Mouse (Mus musculus): ENCODE data around the gene Hrh1. TPM values are rescaled to one million over a fixed set of nuclear protein-coding genes. Genes with fewer than 3 reads are reported as not detected.

Gene Hrh1
- polyA plus RNA-seq, 1 experiment from 2014 or later = not detected

DNA sequence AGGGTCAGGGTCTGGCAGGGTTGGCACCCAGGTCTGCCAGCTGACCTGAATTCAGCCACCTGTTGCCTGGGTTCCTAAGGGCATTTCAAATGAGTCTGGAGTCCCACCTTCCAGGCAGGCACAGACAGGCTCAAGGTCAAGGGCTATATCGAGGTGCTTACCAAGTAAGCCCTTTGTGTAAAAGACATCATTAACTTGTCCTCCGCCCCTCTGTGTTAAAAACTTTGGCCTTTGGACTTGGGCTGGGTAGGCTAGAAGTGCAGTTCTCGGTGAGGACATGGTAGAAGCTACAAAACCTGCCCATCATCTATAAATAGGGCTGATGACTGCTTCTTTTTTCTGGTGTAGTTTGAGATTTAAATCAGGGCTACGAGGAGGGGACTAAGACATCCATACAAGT lies 1.1 kb upstream of the Hrh1 start:
- no peak for TF ChIP-seq CTCF (IDR thresholded peaks at IDR 0.05; ENCODE audit: low read depth)
- ATAC-seq (ENCODE audit: insufficient read depth) (no peak), DNase-seq (no peak)
- H3K4me3 ChIP-seq (ENCODE audit: low read depth, low read length) = no peak overlapping the region
- no peaks in the 10 kb centered on the region for H3K36me3 ChIP-seq (ENCODE audit: insufficient read depth)
- peaks cover 44% of the 10 kb centered on the region for H3K27me3 ChIP-seq (ENCODE audit: insufficient read depth, low read length)
- 50% methylated on average over 4 of the region's 4 CpGs for WGBS
- H3K4me1 ChIP-seq (ENCODE audit: insufficient read depth) = no peaks in the 10 kb centered on the region; the same call in 1 of the 2 replicates
- no peak overlapping the region for H3K9ac ChIP-seq
- no peak overlapping the region for H3K4me2 ChIP-seq
- no peak overlapping the region for H3K27ac ChIP-seq (ENCODE audit: low read depth)
- H3K9me3 ChIP-seq (ENCODE audit: low read depth, low read length) = no peaks in the 10 kb centered on the region

GRCm38 (mm10) chr6:114397280-114397679 lies 456 bp upstream of the Hrh1 start:
- Histone ChIP-seq H3K9me3 (ENCODE audit: low read depth, low read length) (peaks cover 4% of the 10 kb centered on the region; the same call in 1 of the 2 replicates), H3K4me1 (ENCODE audit: insufficient read depth) (no peaks in the 10 kb centered on the region; the same call in 1 of the 2 replicates), H3K36me3 (ENCODE audit: insufficient read depth) (no peaks in the 10 kb centered on the region), H3K27me3 (ENCODE audit: insufficient read depth, low read length) (peaks cover 44% of the 10 kb centered on the region), H3K9ac (no peak overlapping the region; the same call in 1 of the 2 replicates), H3K27ac (ENCODE audit: low read depth) (no peak overlapping the region), H3K4me2 (peak overlapping the region; percentile 97), H3K4me3 (ENCODE audit: low read depth, low read length) (peak overlapping the region; percentile 46)
- 7% methylated on average over 11 of the region's 11 CpGs for WGBS
- peak; percentile 8 for DNase-seq
- TF ChIP-seq CTCF (IDR thresholded peaks at IDR 0.05; ENCODE audit: low read depth) = no peak
- ATAC-seq (ENCODE audit: insufficient read depth) = no peak

DNA sequence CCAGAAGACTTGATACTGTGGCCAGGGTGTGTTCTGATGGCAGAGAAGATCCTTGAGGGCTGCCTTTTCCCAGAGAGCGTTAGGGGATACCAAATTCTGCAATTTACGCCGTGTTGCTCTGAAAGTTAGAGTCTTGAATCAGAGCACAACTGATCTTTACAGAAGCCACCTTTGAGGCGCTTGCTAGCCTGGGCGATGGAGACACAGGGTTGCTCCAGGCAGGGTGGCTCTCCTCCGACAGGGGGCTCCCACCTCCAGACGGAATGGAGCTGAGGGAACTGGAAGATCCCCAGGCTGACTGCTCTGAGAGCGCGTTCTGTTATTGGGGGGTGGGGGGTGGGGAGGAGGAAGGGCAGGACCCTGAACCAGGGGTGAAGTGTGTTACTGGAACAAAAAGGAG lies 890 bp downstream of the Hrh1 start:
- Histone ChIP-seq H3K36me3 (ENCODE audit: insufficient read depth) (no peaks in the 10 kb centered on the region), H3K4me1 (ENCODE audit: insufficient read depth) (no peaks in the 10 kb centered on the region; the same call in 1 of the 2 replicates), H3K4me3 (ENCODE audit: low read depth, low read length) (peak overlapping the region; percentile 46; the same call in 1 of the 2 replicates), H3K4me2 (peak overlapping the region; percentile 97), H3K27me3 (ENCODE audit: insufficient read depth, low read length) (peaks cover 44% of the 10 kb centered on the region), H3K9me3 (ENCODE audit: low read depth, low read length) (peaks cover 5% of the 10 kb centered on the region; the same call in 1 of the 2 replicates), H3K9ac (no peak overlapping the region), H3K27ac (ENCODE audit: low read depth) (no peak overlapping the region)
- no peak for ATAC-seq (ENCODE audit: insufficient read depth)
- TF ChIP-seq CTCF (IDR thresholded peaks at IDR 0.05; ENCODE audit: low read depth) = peak; percentile 50
- DNase-seq = peak; percentile 41
- 6% methylated on average over 9 of the region's 9 CpGs for WGBS

GRCm38 (mm10) chr6:114400387-114400786 lies 2.7 kb downstream of the Hrh1 start:
- no peak for TF ChIP-seq CTCF (IDR thresholded peaks at IDR 0.05; ENCODE audit: low read depth)
- H3K4me3 ChIP-seq (ENCODE audit: low read depth, low read length) = no peak overlapping the region
- ATAC-seq (ENCODE audit: insufficient read depth) = no peak
- H3K27ac ChIP-seq (ENCODE audit: low read depth) = no peak overlapping the region
- peaks cover 5% of the 10 kb centered on the region; the same call in 1 of the 2 replicates for H3K9me3 ChIP-seq (ENCODE audit: low read depth, low read length)
- no peaks in the 10 kb centered on the region; the same call in 1 of the 2 replicates for H3K4me1 ChIP-seq (ENCODE audit: insufficient read depth)
- H3K36me3 ChIP-seq (ENCODE audit: insufficient read depth) = no peaks in the 10 kb centered on the region
- 72% methylated on average over 10 of the region's 10 CpGs for WGBS
- no peak overlapping the region for H3K4me2 ChIP-seq
- peaks cover 44% of the 10 kb centered on the region for H3K27me3 ChIP-seq (ENCODE audit: insufficient read depth, low read length)
- no peak overlapping the region for H3K9ac ChIP-seq
- DNase-seq = no peak

- WGBS = 85% methylated on average over 8 of the region's 8 CpGs
- peaks cover 44% of the 10 kb centered on the region for H3K27me3 ChIP-seq (ENCODE audit: insufficient read depth, low read length)
- H3K4me1 ChIP-seq (ENCODE audit: insufficient read depth) = no peaks in the 10 kb centered on the region; the same call in 1 of the 2 replicates
- no peak overlapping the region for H3K4me2 ChIP-seq
- no peak overlapping the region for H3K4me3 ChIP-seq (ENCODE audit: low read depth, low read length)
- H3K27ac ChIP-seq (ENCODE audit: low read depth) = no peak overlapping the region
- no peaks in the 10 kb centered on the region for H3K36me3 ChIP-seq (ENCODE audit: insufficient read depth)
- no peak for DNase-seq
- no peak overlapping the region for H3K9ac ChIP-seq
- ATAC-seq (ENCODE audit: insufficient read depth) = no peak
- peaks cover 5% of the 10 kb centered on the region; the same call in 1 of the 2 replicates for H3K9me3 ChIP-seq (ENCODE audit: low read depth, low read length)
- no peak for TF ChIP-seq CTCF (IDR thresholded peaks at IDR 0.05; ENCODE audit: low read depth)
Observed at GRCm38 (mm10) chr6:114400841-114401240, 3.1 kb downstream of the Hrh1 start.

GRCm38 (mm10) chr6:114402161-114402560 lies 4.4 kb downstream of the Hrh1 start:
- WGBS = 84% methylated on average over 2 of the region's 2 CpGs
- H3K27ac ChIP-seq (ENCODE audit: low read depth) = no peak overlapping the region

GRCm38 (mm10) chr6:114403632-114404031 lies 5.9 kb downstream of the Hrh1 start:
- TF ChIP-seq CTCF (IDR thresholded peaks at IDR 0.05; ENCODE audit: low read depth) = no peak
- H3K9ac ChIP-seq = no peak overlapping the region
- 14% methylated on average over 8 of the region's 8 CpGs for WGBS
- H3K4me3 ChIP-seq (ENCODE audit: low read depth, low read length) = no peak overlapping the region
- ATAC-seq (ENCODE audit: insufficient read depth) = no peak
- no peaks in the 10 kb centered on the region for H3K4me1 ChIP-seq (ENCODE audit: insufficient read depth)
- DNase-seq = peak; percentile 5
- no peak overlapping the region for H3K4me2 ChIP-seq
- peaks cover 20% of the 10 kb centered on the region for H3K27me3 ChIP-seq (ENCODE audit: insufficient read depth, low read length)
- no peaks in the 10 kb centered on the region for H3K36me3 ChIP-seq (ENCODE audit: insufficient read depth)
- peaks cover 5% of the 10 kb centered on the region; the same call in 1 of the 2 replicates for H3K9me3 ChIP-seq (ENCODE audit: low read depth, low read length)
- H3K27ac ChIP-seq (ENCODE audit: low read depth) = no peak overlapping the region

More at GRCm38 (mm10) chr6:114402161-114402560, 4.4 kb downstream of the Hrh1 start:
- Histone ChIP-seq H3K4me2 (no peak overlapping the region), H3K9me3 (ENCODE audit: low read depth, low read length) (peaks cover 5% of the 10 kb centered on the region; the same call in 1 of the 2 replicates), H3K9ac (no peak overlapping the region), H3K27me3 (ENCODE audit: insufficient read depth, low read length) (peaks cover 35% of the 10 kb centered on the region), H3K4me1 (ENCODE audit: insufficient read depth) (no peaks in the 10 kb centered on the region; the same call in 1 of the 2 replicates), H3K36me3 (ENCODE audit: insufficient read depth) (no peaks in the 10 kb centered on the region), H3K4me3 (ENCODE audit: low read depth, low read length) (no peak overlapping the region)
- ATAC-seq (ENCODE audit: insufficient read depth) = no peak
- TF ChIP-seq CTCF (IDR thresholded peaks at IDR 0.05; ENCODE audit: low read depth) = peak; percentile 46
- peak; percentile 26 for DNase-seq
